Mouse (Mus musculus): ENCODE results near the gene Prkca.

GRCm38 (mm10) chr11:108301796-108302490, 41.8 kb downstream of the Prkca start:
- TF ChIP-seq POLR2A (IDR thresholded peaks at IDR 0.05; ENCODE audit: low read depth, low read length) (no peak), CTCF (conservative IDR thresholded peaks at IDR 0.05; ENCODE audit: insufficient read depth, insufficient read length, low read depth, low read length) (no peak)
